Mouse (Mus musculus) gastrocnemius, adult 8-10 months (tissue): Measurements from ENCODE around the gene Dip2c. TPM values are rescaled to one million over a fixed set of nuclear protein-coding genes. Genes with fewer than 3 reads are reported as not detected.

Experiments used
- DNase-seq, 2 experiments: peaks; one replicate each; pipeline ENCODE4 v3.0.0; 2022; ENCODE audit warnings: low spot score in 2 of 2
- total RNA-seq, 4 experiments: library from RNA; stranded (reverse); gene quantifications; 2 replicates each; pipeline ENCODE4 v1.2.4; 2022

The Dip2c gene
- total RNA-seq, 4 experiments from 2014 or later, result 10.2 to 12.3 (median 11.7) TPM

DNA sequence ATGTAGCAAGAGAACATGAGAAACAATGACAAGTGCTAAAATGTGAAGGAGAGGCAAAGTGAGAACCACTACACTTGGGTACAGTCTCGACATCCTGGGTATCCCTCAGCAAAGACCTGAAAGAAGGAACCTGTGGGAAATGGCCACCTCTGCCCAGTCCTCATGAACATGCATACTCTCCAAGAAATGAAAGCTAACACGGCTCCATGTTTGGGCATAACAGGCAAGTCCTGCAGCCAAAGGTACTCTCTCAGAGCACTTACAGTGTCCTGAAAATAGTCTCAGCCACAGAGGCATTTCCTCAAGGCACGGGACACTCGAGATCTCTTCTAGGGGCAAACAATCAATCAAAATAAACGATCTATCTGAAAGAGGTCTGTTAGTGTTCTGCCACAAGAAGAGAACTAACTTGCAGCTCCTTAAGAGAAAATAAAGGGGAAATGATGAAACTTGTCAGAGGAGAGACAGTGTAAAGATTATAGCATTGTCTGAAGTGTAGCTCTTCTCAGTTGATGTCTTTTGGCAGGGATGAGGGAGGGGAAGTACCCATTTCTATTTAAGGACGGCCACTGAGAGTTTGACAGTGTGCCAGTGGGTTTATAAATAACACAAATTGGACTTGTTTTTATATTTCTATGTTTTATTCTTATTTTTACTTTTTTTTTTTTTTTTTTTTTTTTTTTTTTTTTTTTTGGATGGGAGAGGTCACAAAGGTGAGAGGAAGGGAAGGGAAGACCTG, 228.0 kb downstream of the Dip2c start:
- DNase-seq, result no peak

DNA sequence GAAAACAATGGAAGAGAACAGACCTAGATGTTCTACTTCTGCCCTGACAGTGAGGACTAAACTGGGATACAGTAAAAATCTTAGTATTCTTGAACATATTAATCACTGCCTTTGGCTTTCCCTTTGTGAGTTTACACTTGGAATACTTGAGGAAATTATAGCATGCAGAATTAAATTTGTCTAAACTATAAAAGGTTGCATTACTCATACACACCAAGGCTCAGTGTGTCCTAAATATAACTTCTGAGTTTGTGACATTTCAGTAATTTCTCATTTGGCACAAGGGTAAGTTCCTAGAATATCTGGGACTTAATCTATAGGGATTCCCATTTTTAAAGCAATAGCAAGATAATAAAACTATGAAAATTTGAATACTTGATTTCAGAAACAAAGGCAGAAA, 262.2 kb downstream of the Dip2c start:
- no peak for DNase-seq

DNA sequence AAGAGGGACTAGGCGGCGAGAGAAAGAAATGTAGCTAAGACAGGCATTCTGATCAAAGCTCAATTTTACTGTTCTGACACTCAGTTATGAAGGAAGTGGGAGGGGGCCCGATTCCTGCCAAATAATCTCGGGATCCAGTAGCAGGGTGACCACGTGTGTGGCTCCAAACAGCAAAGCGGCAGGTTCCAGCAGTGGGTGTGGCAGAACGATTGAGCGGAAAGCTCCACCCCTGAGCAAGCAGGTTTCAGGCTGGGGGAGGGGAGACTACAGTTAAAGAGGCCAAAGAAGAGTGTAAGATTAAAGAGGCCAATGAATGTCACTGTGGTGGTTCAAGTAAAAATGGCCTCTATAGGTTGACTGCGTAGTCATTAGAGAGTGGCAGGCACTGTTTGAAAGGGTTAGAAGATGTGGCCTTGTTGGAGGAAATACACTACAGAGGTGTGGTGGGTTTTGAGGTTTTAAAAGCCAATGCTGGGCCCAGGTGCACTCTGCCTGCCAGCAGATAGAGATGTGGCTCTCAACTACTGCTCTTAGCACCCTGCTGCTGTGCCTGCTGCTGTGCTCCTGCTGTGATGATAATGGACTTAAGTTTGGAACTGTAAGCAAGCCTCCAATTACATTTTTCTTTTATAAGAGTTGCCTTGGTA, 271.5 kb downstream of the Dip2c start:
- DNase-seq, result no peak

DNA sequence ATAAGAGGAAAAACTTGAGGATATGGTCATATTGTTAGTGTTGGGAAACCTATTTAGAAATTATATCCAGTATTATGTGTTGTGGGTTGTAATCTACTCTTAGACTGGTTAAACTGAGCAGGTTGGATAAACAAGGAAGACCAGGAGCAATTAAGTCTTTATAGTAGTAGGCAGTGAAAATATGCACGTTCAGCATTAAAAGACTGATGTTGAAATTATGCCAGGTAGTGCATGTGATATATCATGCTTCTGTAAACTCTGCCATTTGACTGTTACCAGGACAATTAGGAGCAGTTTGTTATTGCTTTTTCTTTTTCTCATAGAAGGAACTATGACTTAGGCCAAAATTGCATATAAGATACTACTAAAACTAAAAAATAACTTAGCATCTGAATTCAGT, 285.8 kb downstream of the Dip2c start:
- no peak for DNase-seq

DNA sequence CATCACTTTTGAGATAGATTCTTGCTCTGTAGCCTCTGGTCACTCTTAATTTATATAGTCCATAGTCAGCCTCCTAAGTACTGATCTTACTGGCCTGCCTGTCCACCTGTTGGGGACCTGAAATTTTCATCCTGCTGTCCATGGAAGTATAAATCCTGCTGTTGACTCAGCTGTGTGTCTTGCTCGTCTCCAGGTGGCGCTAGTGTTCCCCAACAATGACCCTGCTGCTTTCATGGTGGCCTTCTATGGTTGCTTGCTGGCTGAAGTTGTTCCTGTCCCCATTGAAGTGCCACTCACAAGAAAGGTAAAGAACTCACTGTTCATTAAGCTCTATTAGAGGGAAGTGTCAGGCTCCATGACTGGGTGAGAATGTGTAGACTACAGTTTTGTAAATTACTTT, 286.6 kb downstream of the Dip2c start:
- no peak for DNase-seq

DNA sequence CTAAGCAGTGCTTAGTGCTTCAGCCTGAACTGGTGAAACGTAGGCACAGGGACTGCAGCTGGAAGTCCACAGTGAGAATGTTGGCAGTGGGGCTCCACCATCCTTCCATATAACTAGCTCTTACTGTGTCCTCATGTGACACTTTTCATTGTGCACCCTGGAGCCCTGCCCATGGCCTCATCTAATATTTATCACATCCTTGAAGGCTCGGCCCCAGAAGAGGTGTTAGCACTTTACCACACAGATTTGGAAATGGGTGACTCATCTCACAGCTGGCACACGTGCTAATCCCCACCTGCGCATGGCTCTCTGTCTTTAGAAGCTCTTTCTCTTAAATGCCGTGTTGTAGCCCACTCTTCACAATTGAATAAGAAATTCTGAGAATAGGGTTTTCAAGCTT, 292.5 kb downstream of the Dip2c start:
- DNase-seq, result no peak

DNA sequence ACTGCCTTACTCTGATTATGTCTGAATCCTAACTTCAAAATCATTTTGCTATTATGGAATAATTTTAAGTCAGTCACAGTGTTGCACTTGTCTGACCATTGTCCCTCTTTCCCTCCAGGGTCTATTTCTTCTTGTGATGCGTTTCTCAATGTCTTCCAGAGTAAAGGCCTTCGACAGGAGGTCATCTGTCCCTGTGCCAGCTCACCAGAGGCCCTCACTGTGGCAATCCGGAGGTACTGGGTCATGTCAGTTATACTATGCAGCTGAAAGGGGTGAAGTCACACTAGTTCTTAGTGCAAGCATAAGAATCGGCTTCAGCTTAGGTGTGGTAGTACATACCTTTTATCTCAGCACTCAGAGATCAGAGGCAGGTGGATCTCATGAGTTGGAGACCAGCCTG, 300.4 kb downstream of the Dip2c start:
- no peak for DNase-seq

DNA sequence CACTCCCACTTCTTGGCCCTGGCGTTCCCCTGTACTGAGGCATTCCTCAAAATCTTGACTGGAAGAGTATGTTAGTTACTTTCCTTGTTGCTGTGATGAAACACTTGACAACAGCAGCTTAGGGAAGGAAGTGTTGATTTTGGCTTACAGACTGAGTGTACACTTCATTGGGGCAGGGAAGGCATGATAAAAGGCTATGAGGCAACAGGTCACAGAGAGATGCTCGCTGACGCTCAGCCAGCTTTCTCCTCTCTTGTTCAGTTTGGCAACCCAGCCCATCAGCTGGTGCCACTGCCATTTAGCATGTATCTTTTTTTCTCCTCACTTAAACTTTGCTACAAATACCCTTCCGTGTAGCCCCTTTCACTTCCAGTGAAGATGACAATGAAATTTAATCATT, 302.1 kb downstream of the Dip2c start:
- DNase-seq, result no peak

DNA sequence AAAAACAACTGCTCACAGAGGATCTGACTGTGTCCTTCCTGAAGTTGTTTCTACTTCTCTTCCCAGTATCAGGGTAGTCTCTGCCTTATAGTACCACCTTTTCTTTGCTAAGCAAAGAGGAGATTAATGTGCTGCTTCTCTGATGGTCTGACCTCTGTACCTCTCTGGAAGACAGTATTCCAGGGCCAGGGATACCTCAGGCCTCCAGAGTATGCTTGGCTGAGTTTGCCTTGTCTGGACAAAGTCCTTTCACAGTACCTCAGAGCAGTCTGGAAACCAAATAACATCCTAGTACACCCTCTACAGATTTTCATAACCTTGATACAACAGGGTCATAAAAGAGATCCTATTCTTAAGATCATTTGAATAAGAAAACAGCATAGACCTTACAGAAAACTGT, 305.5 kb downstream of the Dip2c start:
- DNase-seq, result no peak

DNA sequence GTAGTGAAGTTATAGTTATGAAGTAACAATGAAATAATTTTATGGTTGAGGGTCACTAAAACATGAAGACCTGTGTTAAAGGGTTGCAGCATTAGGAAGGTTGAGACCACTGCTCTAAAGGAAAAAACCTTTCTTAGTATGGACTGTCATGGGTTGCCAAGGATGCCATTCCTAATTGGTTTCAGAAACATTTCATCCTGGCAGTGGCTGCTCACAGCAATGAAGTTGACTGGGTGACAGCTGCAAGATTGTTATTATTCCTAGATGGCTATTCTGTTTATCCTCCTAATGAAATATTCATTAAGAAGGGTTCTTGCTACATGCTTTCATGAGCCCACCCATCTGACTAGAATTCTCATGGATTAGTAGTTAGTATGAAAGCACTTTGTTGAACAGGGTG, 307.3 kb downstream of the Dip2c start:
- no peak for DNase-seq

DNA sequence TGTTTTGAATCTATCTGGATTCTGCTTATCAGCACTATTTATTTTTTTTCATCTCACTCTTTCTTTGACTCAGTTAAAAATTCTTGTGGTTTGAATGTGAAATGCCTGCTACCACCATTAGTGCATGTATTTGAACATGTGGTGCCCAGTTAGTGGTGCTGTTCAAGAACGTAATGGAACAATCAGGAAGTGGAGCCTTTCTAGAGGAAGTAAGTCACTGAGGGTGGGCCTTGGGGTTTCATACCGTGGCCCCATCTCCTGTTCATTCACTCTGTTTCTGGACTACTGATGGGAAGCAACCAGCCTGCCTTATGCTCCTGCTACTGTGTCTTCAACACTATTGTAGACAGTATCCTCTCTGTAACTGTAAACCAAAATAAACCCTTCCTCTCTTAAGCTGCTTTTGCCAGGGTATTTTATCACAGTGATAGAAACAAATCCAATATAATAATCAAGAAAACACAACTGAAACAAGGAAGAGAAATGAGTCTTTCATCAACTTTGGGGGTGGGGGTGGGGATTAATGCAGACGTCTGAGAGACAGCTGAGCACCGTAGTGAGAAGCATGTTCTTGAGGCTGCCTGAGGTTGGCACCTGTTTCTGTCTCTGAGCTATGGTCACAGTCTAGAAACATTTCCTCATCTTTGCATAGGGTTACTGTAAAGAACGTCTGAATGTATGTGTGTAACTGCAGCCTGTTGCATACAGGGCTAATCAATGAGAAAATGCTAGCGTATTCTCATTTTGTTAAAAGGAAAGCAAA, 323.2 kb downstream of the Dip2c start:
- DNase-seq, result no peak

DNA sequence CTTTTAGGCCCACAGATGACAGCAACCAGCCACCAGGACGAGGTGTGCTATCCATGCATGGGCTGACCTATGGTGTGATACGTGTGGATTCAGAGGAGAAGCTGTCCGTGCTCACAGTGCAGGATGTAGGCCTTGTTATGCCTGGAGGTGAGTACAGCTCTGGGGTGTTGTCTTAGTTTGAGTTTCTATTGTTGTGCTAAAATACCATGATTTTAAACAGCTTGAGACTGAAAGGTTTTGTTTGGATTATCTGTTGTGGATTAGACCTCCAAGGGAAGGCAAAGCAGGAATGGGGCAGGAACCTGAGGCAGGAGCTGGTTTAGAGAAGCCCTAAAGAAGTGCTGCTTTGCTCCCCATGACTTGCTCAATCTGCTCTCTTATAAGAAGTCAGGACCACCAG, 325.0 kb downstream of the Dip2c start:
- no peak for DNase-seq

DNA sequence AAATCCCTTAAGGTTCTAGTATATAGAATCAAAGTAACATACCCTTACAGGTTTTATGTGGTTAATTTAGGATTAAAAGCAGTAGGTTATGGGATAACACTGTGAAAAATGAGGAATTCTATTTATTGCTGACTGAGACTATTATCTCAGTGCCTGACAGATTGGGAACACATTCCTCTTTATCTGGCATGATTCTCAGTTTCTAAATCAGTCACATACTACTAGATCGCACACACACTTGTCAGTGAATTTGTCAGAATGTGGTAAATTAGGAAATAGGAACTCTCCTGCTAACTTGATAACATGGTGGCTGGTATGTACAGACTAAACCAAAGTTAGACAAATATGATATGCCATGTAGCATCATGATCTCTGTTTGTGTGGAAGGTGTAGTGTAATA, 334.9 kb downstream of the Dip2c start:
- DNase-seq, result no peak

DNA sequence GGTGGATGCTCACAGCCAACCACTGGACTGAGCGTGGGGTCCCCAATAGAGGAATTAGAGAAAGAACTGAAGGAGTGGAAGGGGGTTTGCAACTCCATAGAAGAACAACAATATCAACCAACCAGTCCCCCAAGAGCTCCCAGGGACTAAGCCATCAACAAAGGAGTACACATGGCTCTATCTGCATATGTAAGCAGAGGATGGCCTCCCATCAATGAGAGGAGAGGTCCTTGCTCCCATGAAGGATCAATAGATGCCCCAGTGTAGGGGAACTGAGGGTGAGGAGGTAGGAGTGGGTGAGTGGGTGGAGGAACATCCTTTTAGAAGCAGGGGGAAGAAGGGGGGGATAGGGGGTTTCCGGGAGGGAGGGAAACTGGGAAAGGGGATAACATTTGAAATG, 356.4 kb downstream of the Dip2c start:
- no peak for DNase-seq

DNA sequence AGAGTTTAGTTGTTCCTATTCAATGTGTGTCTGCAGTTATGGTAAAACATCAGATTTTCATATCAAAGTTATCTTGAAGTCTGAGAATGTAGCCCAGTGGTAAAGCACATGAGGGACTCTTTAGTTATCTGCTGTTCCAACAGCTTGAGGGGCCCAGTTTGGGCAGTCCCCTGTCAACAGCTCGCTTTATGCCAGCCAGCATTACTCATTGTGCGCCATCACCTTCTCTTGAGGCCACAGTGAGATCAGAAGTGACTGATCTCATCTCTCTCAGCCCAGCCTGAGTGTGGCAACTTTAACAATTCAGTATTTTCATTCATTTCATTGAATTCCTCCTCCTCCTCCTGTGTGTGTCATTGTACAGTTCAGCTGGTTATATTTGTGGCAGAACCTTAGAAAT, 359.6 kb downstream of the Dip2c start:
- no peak for DNase-seq

DNA sequence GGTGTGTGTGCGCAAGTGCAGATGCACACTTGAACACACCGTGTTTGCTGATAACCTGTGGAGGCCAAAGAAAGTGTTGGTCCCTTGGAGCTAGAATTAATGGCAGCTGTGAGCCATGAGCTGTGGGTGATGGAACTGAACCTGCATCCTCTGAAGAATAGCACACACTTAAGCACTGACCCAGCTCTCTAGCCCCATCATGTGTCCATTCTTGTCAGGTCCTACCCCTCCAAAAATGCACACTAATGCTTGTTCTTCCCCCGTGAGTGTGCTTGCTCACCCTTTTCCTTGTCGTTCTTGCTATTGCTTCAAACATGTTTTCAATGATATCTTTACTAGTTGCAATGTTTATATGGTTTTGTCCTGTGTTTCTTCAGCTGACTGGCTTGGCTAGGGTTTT, 360.2 kb downstream of the Dip2c start:
- no peak for DNase-seq

DNA sequence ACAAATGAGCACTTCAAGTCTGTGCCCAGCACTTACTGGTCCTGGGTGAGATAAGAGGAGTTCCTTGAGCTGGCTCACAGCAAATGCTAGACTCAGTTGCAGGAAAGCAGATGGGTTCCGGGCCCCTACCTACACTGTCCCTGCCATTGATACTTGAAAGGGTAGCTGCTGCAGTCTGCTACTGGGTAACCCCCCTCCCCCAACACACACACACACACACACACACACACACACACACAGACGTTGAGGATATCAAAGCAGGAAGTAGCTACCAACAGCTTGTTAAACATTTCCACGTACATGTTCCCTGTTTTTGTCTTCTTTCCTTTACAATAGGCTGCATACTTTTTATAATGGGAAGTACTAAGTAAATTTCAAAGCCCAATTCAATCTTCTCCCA, 361.6 kb downstream of the Dip2c start:
- DNase-seq, result no peak

DNA sequence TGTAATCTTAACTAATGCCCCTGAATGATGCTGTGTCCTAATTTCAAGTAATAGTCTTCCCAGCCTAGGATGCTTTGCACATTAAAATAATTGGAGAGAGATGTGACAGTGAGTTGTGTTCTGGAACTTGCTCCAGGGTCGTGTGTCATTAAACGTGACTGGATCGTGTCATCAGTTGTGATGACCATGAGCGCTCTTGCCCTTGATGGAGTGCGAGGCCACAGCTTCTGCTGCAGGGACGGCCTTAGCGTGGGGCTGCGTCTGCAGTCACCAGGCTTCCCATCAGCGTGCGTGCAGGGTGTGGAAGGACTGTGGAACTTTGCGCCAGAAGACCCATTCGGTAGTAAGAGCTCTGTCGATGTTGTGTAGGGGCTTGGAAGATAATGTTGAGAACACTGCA, 372.4 kb downstream of the Dip2c start:
- no peak for DNase-seq

DNA sequence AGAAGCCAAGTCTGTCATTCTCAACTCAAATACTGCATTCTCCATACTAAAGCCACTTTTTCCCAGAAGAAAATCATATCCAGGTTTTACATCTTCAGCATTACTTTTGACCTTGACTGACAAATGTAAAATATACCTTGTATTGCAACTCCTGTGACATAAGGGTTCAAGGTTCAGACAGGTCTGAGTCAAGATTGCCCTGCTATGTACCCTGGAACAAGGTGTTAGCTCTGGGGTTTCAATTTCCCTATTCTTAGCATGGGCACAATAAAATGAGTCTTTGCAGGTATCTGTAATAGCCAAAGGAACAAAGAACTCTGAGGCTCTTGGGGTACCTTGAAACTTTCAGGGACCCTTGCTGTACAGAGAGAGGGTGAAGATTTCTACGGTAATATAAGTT, 373.6 kb downstream of the Dip2c start:
- no peak for DNase-seq

DNA sequence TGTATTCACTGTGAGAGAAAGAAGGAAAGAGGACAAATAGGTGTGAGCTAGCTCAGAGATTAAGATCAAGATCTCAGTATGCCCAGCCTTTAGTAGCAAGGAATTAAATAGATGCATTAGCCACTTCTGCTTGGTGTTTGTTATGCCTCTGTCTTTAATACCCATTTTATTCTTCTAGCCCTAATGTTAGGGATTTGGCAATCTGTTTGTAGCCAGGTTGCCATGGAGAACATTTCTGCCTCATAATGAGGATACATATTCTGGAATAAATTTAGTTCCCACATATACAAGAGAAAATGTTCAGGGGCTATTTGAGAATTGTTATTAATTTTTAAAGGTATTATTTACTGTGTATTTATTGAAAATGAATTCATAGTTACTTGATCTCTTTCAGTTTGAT, 374.3 kb downstream of the Dip2c start:
- no peak for DNase-seq

DNA sequence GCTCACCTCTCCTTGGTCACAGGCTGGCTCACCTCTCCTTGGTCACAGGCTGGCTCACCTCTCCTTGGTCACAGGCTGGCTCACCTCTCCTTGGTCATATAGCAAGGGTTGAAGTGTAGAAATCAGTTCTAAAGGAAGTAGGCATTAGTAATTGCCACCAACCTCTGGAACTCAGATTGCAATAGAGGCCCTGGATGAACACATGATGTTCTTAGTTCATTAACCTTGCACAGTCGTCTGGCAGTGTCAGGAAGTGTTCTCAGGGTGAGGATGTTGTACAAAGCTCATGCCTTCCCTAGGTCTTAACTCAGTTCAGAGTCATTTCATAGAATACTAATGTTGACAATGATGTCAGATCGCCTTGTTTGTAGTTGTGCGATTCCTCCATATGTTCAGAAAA, 376.7 kb downstream of the Dip2c start:
- no peak for DNase-seq

DNA sequence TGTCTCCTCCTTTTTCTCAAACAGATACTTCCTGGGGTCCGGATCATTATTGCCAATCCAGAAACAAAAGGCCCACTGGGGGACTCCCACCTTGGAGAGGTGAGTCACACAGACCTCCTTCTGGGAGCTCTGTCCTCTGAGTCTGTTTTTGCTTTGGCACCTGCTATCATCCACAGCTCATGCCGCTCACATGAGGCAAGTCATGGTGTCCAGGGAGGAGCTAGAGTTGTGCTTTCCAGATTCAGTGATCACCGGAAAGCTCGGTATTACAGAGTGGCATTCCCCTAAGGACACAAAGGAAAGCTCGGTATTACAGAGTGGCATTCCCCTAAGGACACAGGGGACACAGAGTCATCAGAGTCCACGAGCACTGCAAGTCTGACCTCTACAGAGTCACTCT, 380.3 kb downstream of the Dip2c start:
- DNase-seq, result no peak

DNA sequence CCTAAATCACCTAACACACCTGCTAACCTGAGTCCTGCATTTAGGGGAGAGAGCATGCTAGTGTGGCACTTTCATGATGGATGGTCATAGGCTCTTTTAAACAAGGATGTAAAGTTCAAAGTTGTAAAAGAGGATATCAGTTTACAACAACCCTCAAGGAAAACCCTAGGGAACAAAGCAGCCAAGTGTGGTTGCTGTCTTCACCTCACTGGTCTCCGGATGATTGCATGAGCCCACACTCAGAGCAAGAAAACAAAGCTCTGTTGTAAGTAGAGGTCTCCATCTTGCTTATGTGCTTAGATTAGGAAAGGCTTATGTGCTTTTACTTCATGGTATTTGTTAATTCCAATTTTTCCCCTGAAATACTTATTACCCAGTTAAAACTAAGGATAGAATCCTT, 384.4 kb downstream of the Dip2c start:
- DNase-seq, result no peak
